Mouse (Mus musculus) activated CD4-positive, CD25-positive, alpha-beta regulatory T cell, adult 9 weeks (primary cell): Measurements from ENCODE around the gene Htr3b. TPM values are rescaled to one million over a fixed set of nuclear protein-coding genes. Genes with fewer than 3 reads are reported as not detected.

Source experiments
- polyA plus RNA-seq: library from polyadenylated mRNA; unstranded; fragments of 100-300 nt; shearing (Covaris generic); gene quantifications from one replicate; pipeline ENCODE4 v1.2.1, GENCODE M21; 2017

Htr3b gene
- not detected for polyA plus RNA-seq

GRCm38 (mm10) chr9:48964587-48965040 lies at the start of gene Htr3b:
Htr3b (minus strand) TSS chr9:48964990.

GRCm38 (mm10) chr9:48984845-48985707 lies 20.3 kb upstream of the Htr3b start, which contains the start of gene Usp28:
Usp28 (plus strand) TSS chr9:48985375.

GRCm38 (mm10) chr9:48910885-48911537 lies 53.8 kb downstream of the Htr3b start, which contains the start of gene Htr3a:
Htr3a (minus strand) TSS chr9:48911099.

Other genes with a start within 250 kb of the Htr3b start
- 0.29 TPM for gene Zbtb16, start 128.8 kb downstream of the Htr3b start, polyA plus RNA-seq
- not detected for gene Htr3a, start 53.9 kb downstream of the Htr3b start, polyA plus RNA-seq
- gene Usp28, start 20.4 kb upstream of the Htr3b start, polyA plus RNA-seq = 49.7 TPM
- 57.2 TPM for gene Zw10, start 90.6 kb upstream of the Htr3b start, polyA plus RNA-seq
- gene Tmprss5, start 116.3 kb upstream of the Htr3b start, polyA plus RNA-seq = not detected